Comparison of ENCODE assay signal across 11 mouse cellular contexts in genomic region chr12:83209461-83209860, GRCm38 (mm10).
A peak's percentile ranks its signal among the peaks of the same experiment; 100 is the strongest.
DNase-seq lines count a peak whose midpoint lies in the region; ATAC-seq lines count a peak whose summit lies in the region.
"Had no signal": no experiment of that assay in that cellular context is flagged by ENCODE, and none has a peak within 500 bp of the region (broad histone marks: within the 10 kb centered on the region; RNA-seq: fewer than 3 reads in every experiment).

No protein-coding gene starts in this region.

- no peak for ATAC-seq in liver, embryonic 11.5 days (replicated peaks; ENCODE audit: low FRiP score)
- ATAC-seq: Patski had no signal

- H3K27me3 ChIP-seq in liver, embryonic 11.5 days (replicated peaks; ENCODE audit: control insufficient read depth, insufficient read depth, low read length): no peaks in the 10 kb centered on the region

- H3K4me1 ChIP-seq in liver, embryonic 11.5 days (replicated peaks; ENCODE audit: control insufficient read depth, insufficient read depth, low read length): peaks cover 12% of the 10 kb centered on the region; the same call in 1 of the 2 replicates

- H3K36me3 ChIP-seq in liver, embryonic 11.5 days (ENCODE audit: control insufficient read depth, insufficient read depth, low read length): no peaks in the 10 kb centered on the region

- H3K4me2 ChIP-seq in liver, embryonic 11.5 days: no peak overlapping the region

- H3K9ac ChIP-seq in liver, embryonic 11.5 days (ENCODE audit: low read depth, low read length): no peak overlapping the region

- no peak overlapping the region for H3K4me3 ChIP-seq in liver, embryonic 11.5 days (ENCODE audit: low read depth, low read length)

- H3K9me3 ChIP-seq in liver, embryonic 11.5 days (ENCODE audit: control insufficient read depth, low read length): no peaks in the 10 kb centered on the region

- no peak overlapping the region for H3K27ac ChIP-seq in liver, embryonic 11.5 days (ENCODE audit: low read depth, low read length)

- WGBS in liver, embryonic 11.5 days: 43% methylated on average over 6 of the region's 6 CpGs

- peak; percentile 35 to 64 for DNase-seq in adrenal gland, adult (ENCODE audit: inconsistent age in 2 of 2, low spot score in 1 of 2)
- no peak for DNase-seq in adrenal gland, postnatal 4 days (ENCODE audit: low spot score in 2 of 2)
- peak; percentile 20 for DNase-seq in liver
- no peak for DNase-seq in liver, embryonic 11.5 days (ENCODE audit: low spot score)
- peak; percentile 76 for DNase-seq in cerebellum, adult 9-11 months
- DNase-seq in heart, postnatal 4 days: peak; percentile 61
- no peak for DNase-seq in urinary bladder, postnatal 25 days (ENCODE audit: low spot score)
- no peak for DNase-seq in right cerebral cortex, adult 18-20 months
- DNase-seq: gastrocnemius, postnatal 36 days; lung, adult 18-20 months had no signal

Comparison
In these comparisons a context has a peak if more than half of its experiments do, and no peak if none do; other contexts are left out.
1. DNase-seq: peak in adrenal gland, adult (2 of 2), liver (single experiment), cerebellum, adult 9-11 months (single experiment) and heart, postnatal 4 days (single experiment); none in adrenal gland, postnatal 4 days (0 of 2), liver, embryonic 11.5 days (single experiment), urinary bladder, postnatal 25 days (single experiment) and right cerebral cortex, adult 18-20 months (single experiment).